8 mouse cellular contexts compared by ENCODE assay signal in the genomic region with DNA sequence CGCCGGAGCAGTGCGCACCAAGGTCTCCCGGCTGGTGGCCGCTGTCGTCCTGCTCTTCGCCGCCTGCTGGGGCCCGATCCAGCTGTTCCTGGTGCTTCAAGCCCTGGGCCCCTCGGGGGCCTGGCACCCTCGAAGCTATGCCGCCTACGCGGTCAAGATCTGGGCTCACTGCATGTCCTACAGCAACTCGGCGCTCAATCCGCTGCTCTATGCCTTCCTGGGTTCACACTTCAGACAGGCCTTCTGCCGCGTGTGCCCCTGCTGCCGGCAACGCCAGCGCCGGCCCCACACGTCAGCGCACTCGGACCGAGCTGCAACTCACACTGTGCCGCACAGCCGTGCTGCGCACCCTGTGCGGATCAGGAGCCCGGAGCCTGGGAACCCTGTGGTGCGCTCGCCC. TPM values are rescaled to one million over a fixed set of nuclear protein-coding genes. Genes with fewer than 3 reads are reported as not detected.
DNase-seq lines count a peak whose midpoint lies in the region; ATAC-seq lines count a peak whose summit lies in the region.

No protein-coding gene starts in this region.

- no peak for ATAC-seq in cerebellum, adult (ENCODE audit: insufficient number of reproducible peaks, low FRiP score, low TSS enrichment)
- ATAC-seq in neural tube, embryonic 11.5 days (ENCODE audit: insufficient read depth, low FRiP score, low TSS enrichment): no peak
- no peak for ATAC-seq in liver, embryonic 13.5 days (ENCODE audit: low read depth)
- no peak for ATAC-seq in frontal cortex, adult (ENCODE audit: low TSS enrichment)

- H3K9ac ChIP-seq in neural tube, embryonic 11.5 days (ENCODE audit: low read length): no peak overlapping the region
- H3K9ac ChIP-seq in liver, embryonic 13.5 days: 0 out of 2 replicates have a peak overlapping the region, but pooled peaks have one; percentile 17

- no peaks in the 10 kb centered on the region for H3K9me3 ChIP-seq in neural tube, embryonic 11.5 days (ENCODE audit: control insufficient read depth, low read length)
- H3K9me3 ChIP-seq in liver, embryonic 13.5 days (replicated peaks): no peaks in the 10 kb centered on the region

- H3K4me3 ChIP-seq in neural tube, embryonic 11.5 days (ENCODE audit: low read depth, low read length): peak overlapping the region; percentile 22; the same call in 1 of the 2 replicates
- H3K4me3 ChIP-seq in liver, embryonic 13.5 days (replicated peaks): peak overlapping the region; percentile 30

- under 1% methylated on average over 34 of the region's 34 CpGs for WGBS in neural tube, embryonic 11.5 days
- 13% methylated on average over 34 of the region's 34 CpGs for WGBS in liver, embryonic 13.5 days (ENCODE audit: insufficient replicate concordance)

- DNase-seq in cerebellum, adult 9-11 months: peak; percentile 65
- peak; percentile 44 for DNase-seq in neural tube, embryonic 11.5 days (ENCODE audit: low spot score)
- DNase-seq in neural tube, embryonic 10.5 days (ENCODE audit: extremely low spot score, low spot score): no peak
- no peak for DNase-seq in liver, embryonic 13.5 days
- DNase-seq in spleen, adult 12 weeks (ENCODE audit: low spot score): no peak
- DNase-seq in right cerebral cortex, postnatal 4 days: no peak

- H3K27me3 ChIP-seq in neural tube, embryonic 11.5 days (ENCODE audit: control insufficient read depth, insufficient read depth, low read length): peaks cover 66% of the 10 kb centered on the region
- H3K27me3 ChIP-seq in liver, embryonic 13.5 days: peaks cover 65% of the 10 kb centered on the region

- H3K27ac ChIP-seq in neural tube, embryonic 11.5 days (ENCODE audit: low read depth, low read length): no peak overlapping the region
- H3K27ac ChIP-seq in liver, embryonic 13.5 days: no peak overlapping the region

- no peaks in the 10 kb centered on the region for H3K36me3 ChIP-seq in neural tube, embryonic 11.5 days (ENCODE audit: control insufficient read depth, insufficient read depth, low read length)
- no peaks in the 10 kb centered on the region for H3K36me3 ChIP-seq in liver, embryonic 13.5 days

- H3K4me2 ChIP-seq in neural tube, embryonic 11.5 days (ENCODE audit: low read depth): peak overlapping the region; percentile 34
- H3K4me2 ChIP-seq in liver, embryonic 13.5 days: peak overlapping the region; percentile 50

- H3K4me1 ChIP-seq in neural tube, embryonic 11.5 days (ENCODE audit: control insufficient read depth, insufficient read depth, low read length): peaks cover 23% of the 10 kb centered on the region
- peaks cover 69% of the 10 kb centered on the region for H3K4me1 ChIP-seq in liver, embryonic 13.5 days (replicated peaks)

RNA-seq across cellular contexts. Expression of gene R3hdm4, which starts 0.6 kb away (rescaled TPM):
- polyA plus RNA-seq in neural tube, embryonic 11.5 days (2014; fragmentation: Nextera tagmentation; extraction: Ambion mirVana): 150 and 156 TPM in 2 replicates
- 63.0 and 63.8 TPM in 2 replicates for polyA plus RNA-seq in liver, embryonic 13.5 days (2015; fragmentation: Nextera tagmentation; extraction: Ambion mirVana)

RNA-seq across cellular contexts. Expression of gene Kiss1r, which starts 4.8 kb away (rescaled TPM):
- polyA plus RNA-seq in neural tube, embryonic 11.5 days (2014; fragmentation: Nextera tagmentation; extraction: Ambion mirVana): 0.77 and 0.80 TPM in 2 replicates
- polyA plus RNA-seq in liver, embryonic 13.5 days (2015; fragmentation: Nextera tagmentation; extraction: Ambion mirVana): 0.19 and 0.28 TPM in 2 replicates

RNA-seq across cellular contexts. Expression of gene Arid3a, which starts 5.3 kb away (rescaled TPM):
- 7.0 and 8.5 TPM in 2 replicates for polyA plus RNA-seq in neural tube, embryonic 11.5 days (2014; fragmentation: Nextera tagmentation; extraction: Ambion mirVana)
- 5.4 and 5.7 TPM in 2 replicates for polyA plus RNA-seq in liver, embryonic 13.5 days (2015; fragmentation: Nextera tagmentation; extraction: Ambion mirVana)

RNA-seq across cellular contexts. Expression of gene Gm26602, which starts 10.9 kb away (rescaled TPM):
- 14.5 TPM in 1 of 2 replicates, not detected in the other for polyA plus RNA-seq in neural tube, embryonic 11.5 days (2014; fragmentation: Nextera tagmentation; extraction: Ambion mirVana)
- 11.3 TPM in 1 of 2 replicates, not detected in the other for polyA plus RNA-seq in liver, embryonic 13.5 days (2015; fragmentation: Nextera tagmentation; extraction: Ambion mirVana)

RNA-seq across cellular contexts. Expression of gene Med16, which starts 12.8 kb away (rescaled TPM):
- 47.7 and 53.6 TPM in 2 replicates for polyA plus RNA-seq in neural tube, embryonic 11.5 days (2014; fragmentation: Nextera tagmentation; extraction: Ambion mirVana)
- polyA plus RNA-seq in liver, embryonic 13.5 days (2015; fragmentation: Nextera tagmentation; extraction: Ambion mirVana): 16.9 and 19.0 TPM in 2 replicates

Comparison
In these comparisons a context has a peak if more than half of its experiments do, and no peak if none do; other contexts are left out.
1. DNase-seq: peak in cerebellum, adult 9-11 months (single experiment) and neural tube, embryonic 11.5 days (single experiment); none in neural tube, embryonic 10.5 days (single experiment), liver, embryonic 13.5 days (single experiment), spleen, adult 12 weeks (single experiment) and right cerebral cortex, postnatal 4 days (single experiment).